Mouse (Mus musculus) thymus, adult 2 months (tissue): ENCODE measurements around the gene Tbx4. TPM values are rescaled to one million over a fixed set of nuclear protein-coding genes. Genes with fewer than 3 reads are reported as not detected.

Experiments used
- DNase-seq: peaks from one replicate; pipeline ENCODE4 v3.0.0; 2021
- H3K27ac ChIP-seq: fragments of 200-500 bp; 2 replicates; pipeline ENCODE4 v1.5.1; 2012; ENCODE audit warnings: low read length, control low read depth; ENCODE audit not compliant: control insufficient read depth, insufficient read depth
- H3K27me3 ChIP-seq: fragments of 200-500 bp; 2 replicates; pipeline ENCODE4 v1.6.1; 2012; ENCODE audit warnings: mild to moderate bottlenecking, low read length, moderate library complexity, mixed read lengths; ENCODE audit not compliant: control insufficient read depth, insufficient read depth
- H3K36me3 ChIP-seq: fragments of 200-500 bp; 2 replicates; pipeline ENCODE4 v1.6.1; 2012; ENCODE audit warnings: mild to moderate bottlenecking, low read length, moderate library complexity; ENCODE audit not compliant: control insufficient read depth, insufficient read depth
- H3K4me1 ChIP-seq: fragments of 200-500 bp; replicated peaks from 2 replicates; pipeline ENCODE4 v1.6.1; 2012; ENCODE audit warnings: low read length; ENCODE audit not compliant: control insufficient read depth, insufficient read depth
- H3K4me3 ChIP-seq: fragments of 200-500 bp; 2 replicates; pipeline ENCODE4 v1.5.1; 2012; ENCODE audit warnings: mild to moderate bottlenecking, low read length, control low read depth, moderate library complexity; ENCODE audit not compliant: control insufficient read depth, insufficient read depth
- CTCF ChIP-seq: fragments of 200-500 bp; IDR thresholded peaks from 2 replicates; pipeline ENCODE4 v1.5.1; 2012; ENCODE audit warnings: mild to moderate bottlenecking, control low read depth, low read length, moderate library complexity, borderline replicate concordance; ENCODE audit not compliant: control insufficient read depth, poor library complexity, insufficient read depth; ENCODE audit errors: extremely low read depth
- POLR2A ChIP-seq: fragments of 200-500 bp; IDR thresholded peaks from 2 replicates; pipeline ENCODE4 v1.6.1; 2012; ENCODE audit warnings: mild to moderate bottlenecking, low read length, control low read depth, moderate library complexity; ENCODE audit not compliant: control insufficient read depth, poor library complexity, insufficient read depth; ENCODE audit errors: extremely low read depth
- WGBS: fragments of 180-500 bp; shearing (Covaris S2); methylation state at CpG from one replicate; pipeline ENCODE4 v1.1.7; 2018; 5-methylcytosine and 5-hydroxymethylcytosine counted together
- polyA plus RNA-seq: library from polyadenylated mRNA; depleted of rRNA; stranded (reverse); fragments of >200 nt; gene quantifications from 2 replicates; pipeline ENCODE4 v1.2.3, GENCODE M21; 2012

The Tbx4 gene
- polyA plus RNA-seq, 1 experiment: 0.08 TPM

DNA sequence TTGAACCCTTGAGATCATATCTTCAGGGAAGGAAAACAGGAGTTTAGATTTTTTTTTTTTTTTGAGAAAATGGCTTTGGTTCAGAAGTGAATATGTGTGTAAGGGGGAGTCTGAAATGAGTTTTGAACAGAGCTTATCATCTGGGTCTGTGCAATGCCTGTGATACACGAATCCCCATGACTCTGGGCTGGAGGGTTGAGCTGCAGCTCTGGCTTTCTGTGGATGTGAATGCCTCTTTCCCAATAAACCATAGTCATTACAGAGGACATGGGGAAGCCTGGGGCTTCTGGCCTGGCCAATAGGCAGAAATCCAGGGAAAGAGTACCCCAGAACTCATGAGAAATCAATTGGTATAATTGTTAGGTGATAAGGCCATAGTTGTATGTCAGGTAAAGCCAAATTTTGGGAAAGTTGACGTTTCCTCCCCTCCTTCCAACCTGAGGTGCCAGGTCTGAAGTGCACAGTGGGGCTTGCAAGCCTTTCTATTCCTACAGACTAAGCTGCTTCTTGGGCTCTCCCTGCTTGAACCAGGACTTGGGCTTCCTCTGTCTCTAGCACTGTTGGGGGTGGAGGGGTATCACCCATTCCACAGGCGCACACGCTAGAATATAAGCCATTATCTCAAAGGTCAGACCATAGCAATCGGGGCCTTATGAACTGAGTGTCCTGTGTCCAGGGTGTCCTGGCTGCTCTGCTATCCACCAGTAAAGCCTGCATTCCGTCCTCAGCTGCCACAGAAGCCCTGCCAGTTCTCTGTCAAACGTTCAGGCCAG lies 46.8 kb upstream of the Tbx4 start:
- Histone ChIP-seq H3K27me3 (peaks cover 63% of the 10 kb centered on the region), H3K4me3 (no peak overlapping the region)

DNA sequence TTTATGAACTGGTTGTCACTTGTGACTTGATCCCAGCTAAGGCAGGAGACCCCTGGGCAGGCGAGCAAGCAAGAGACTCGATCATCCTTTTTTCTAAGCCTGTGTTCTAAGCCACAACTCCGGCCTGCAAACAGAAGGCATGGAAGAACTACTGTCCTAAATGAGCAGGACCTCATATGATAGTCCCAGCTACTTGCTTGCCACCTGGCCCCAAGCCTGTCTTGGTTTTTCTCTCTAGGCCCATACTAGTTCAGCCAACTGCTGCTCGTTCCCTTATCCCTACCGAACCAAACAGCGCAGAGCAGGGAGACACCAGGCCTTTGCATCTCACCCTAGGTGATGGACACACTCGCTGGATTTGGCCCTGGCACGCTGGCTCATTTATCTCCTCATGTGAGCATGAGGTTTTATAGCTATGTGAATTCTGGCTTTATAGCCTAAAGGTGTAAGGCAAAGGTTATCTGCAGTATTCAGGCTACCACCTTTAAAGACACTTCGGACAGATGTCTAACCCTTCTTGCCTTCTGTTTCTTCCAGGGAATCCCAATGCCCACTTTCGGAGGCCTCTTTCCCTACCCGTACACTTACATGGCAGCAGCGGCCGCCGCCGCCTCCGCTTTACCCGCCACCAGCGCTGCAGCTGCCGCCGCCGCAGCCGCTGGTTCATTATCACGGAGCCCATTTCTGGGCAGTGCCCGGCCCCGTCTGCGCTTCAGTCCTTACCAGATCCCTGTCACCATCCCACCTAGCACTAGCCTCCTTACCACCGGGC lies 46.0 kb upstream of the Tbx4 start:
- DNase-seq: no peak
- peaks cover 59% of the 10 kb centered on the region for H3K27me3 ChIP-seq
- no peak overlapping the region for H3K4me3 ChIP-seq
- H3K4me1 ChIP-seq: peaks cover 7% of the 10 kb centered on the region; the same call in 1 of the 2 replicates
- TF ChIP-seq CTCF: no peak
- TF ChIP-seq POLR2A: no peak
- 12% methylated on average over 27 of the region's 27 CpGs for WGBS
- no peaks in the 10 kb centered on the region for H3K36me3 ChIP-seq
- no peak overlapping the region for H3K27ac ChIP-seq

More for the DNA sequence above, 46.8 kb upstream of the Tbx4 start:
- WGBS: 41% methylated on average over 7 of the region's 7 CpGs
- no peak for TF ChIP-seq POLR2A
- TF ChIP-seq CTCF: no peak
- H3K27ac ChIP-seq: no peak overlapping the region
- H3K36me3 ChIP-seq: no peaks in the 10 kb centered on the region
- H3K4me1 ChIP-seq: peaks cover 7% of the 10 kb centered on the region; the same call in 1 of the 2 replicates
- DNase-seq: no peak

DNA sequence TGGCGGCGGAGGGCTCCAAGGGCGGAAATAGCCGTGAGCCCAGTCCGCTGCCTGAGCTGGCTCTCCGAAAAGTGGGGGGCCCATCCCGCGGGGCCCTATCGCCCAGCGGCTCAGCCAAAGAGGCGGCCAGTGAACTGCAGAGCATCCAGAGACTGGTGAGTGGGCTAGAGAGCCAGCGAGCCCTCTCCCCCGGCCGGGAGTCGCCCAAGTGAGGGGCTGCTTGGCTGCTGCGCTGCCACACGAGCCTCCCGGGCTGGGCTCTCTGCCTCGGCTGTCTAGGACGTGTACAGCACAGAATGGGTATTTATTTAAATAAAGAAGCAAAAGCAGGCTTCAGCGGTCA lies 45.4 kb upstream of the Tbx4 start:
- DNase-seq: no peak
- Histone ChIP-seq H3K4me1 (peaks cover 7% of the 10 kb centered on the region; the same call in 1 of the 2 replicates), H3K4me3 (no peak overlapping the region), H3K27me3 (peaks cover 59% of the 10 kb centered on the region), H3K27ac (no peak overlapping the region), H3K36me3 (no peaks in the 10 kb centered on the region)
- 5% methylated on average over 21 of the region's 21 CpGs for WGBS
- TF ChIP-seq CTCF (no peak), POLR2A (no peak)

DNA sequence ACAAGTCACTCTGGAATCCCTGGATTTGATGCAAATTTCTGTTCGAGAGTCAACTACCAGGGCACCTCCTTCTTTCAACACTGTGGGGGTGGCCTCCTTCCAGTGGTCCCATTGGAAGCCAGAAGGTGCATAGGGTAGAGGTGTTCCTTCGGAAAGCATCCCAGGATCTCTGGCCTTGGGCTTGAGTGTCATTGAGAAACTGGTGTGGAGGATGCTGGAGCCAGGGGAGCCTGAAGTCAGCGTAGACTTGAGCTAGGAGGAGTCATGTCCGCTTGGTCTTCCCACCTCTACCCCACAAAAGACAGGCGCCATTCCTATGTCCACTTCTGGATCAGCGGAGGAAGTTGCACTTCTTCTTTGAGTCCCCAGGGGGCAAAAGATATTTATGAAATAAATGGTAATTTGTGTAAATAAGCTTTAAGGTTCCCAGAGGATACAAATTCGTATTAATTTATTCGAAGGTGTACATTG lies 45.0 kb upstream of the Tbx4 start:
- DNase-seq: no peak
- no peak overlapping the region for H3K4me3 ChIP-seq
- H3K27me3 ChIP-seq: peaks cover 54% of the 10 kb centered on the region
- no peak for TF ChIP-seq CTCF
- TF ChIP-seq POLR2A: no peak
- 15% methylated on average over 8 of the region's 8 CpGs for WGBS
- no peak overlapping the region for H3K27ac ChIP-seq
- H3K36me3 ChIP-seq: no peaks in the 10 kb centered on the region
- H3K4me1 ChIP-seq: peaks cover 7% of the 10 kb centered on the region; the same call in 1 of the 2 replicates

DNA sequence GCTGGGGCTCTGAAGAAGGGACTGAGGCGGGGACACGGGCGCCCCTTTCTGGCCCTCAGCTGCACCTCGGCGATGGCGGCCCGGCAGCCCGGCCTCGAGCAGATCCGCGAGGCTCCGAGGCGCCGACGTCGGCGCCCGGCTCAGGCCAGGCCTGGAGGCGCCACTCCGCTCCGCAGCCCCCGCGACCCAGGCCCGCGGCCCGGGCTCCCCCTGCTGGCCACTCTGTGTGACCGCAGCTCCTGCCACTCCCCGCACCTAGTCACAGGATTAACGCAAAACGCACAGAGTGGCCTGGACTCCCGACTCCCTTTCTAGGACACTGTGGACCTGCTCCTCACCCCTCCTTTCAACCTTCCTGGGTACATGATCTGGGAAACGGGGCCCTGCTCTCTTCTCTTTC lies 44.2 kb upstream of the Tbx4 start:
- WGBS: 1% methylated on average over 32 of the region's 32 CpGs
- H3K27ac ChIP-seq: no peak overlapping the region
- H3K27me3 ChIP-seq: peaks cover 48% of the 10 kb centered on the region
- peaks cover 7% of the 10 kb centered on the region; the same call in 1 of the 2 replicates for H3K4me1 ChIP-seq
- no peak overlapping the region; the same call in 1 of the 2 replicates for H3K4me3 ChIP-seq
- TF ChIP-seq POLR2A (no peak), CTCF (peak; percentile 94; the same call in 1 of the 2 replicates)
- DNase-seq: peak; percentile 61
- no peaks in the 10 kb centered on the region for H3K36me3 ChIP-seq

DNA sequence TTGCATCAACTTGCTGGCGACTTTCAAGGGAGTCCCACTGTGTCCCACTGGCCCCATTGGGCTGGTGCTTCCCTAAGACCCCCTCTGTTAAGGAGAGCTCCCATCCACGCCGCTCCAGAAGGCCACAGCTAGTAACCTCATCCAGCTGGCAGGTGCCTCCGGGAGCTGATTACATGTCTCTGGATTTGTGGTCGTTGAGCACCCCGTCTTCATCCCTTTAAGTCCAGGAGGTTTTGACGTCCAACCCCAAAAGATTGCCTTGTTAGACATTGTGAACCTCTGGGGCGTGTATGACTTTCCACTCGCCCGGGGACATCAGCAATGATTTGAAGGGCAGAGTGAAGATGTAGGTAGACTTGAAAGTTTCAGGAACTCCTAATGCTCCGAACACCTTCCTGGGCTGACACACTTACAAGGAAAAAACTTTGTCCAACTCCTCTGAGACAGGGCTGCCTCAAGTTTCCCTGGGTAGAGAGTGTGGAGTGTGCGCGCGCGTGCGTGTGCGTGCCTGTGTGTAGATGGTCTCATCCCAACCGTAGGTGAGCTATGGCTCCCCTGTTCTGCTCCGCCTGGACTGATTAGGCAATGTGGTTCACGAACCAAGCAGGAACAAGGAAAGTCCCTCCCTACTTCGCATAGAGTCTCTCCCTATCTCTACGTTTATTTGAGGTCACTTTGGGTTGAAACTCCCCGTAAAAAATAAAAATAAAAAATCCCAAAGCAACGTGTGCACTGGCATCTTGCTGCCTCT lies 43.5 kb upstream of the Tbx4 start:
- no peak for DNase-seq
- H3K4me1 ChIP-seq: peaks cover 7% of the 10 kb centered on the region; the same call in 1 of the 2 replicates
- no peak overlapping the region for H3K27ac ChIP-seq
- H3K36me3 ChIP-seq: no peaks in the 10 kb centered on the region
- WGBS: 18% methylated on average over 24 of the region's 24 CpGs
- no peak for TF ChIP-seq POLR2A
- TF ChIP-seq CTCF: no peak
- H3K27me3 ChIP-seq: peaks cover 41% of the 10 kb centered on the region
- H3K4me3 ChIP-seq: no peak overlapping the region
